Mouse (Mus musculus) myocyte (in vitro differentiated cells): ENCODE measurements at regions not wholly inside any gene's neighbourhood (a gene's known extent, or its start where the extent isn't known, plus 50 kb on each side); places are given as distances from the start of the nearest gene placed in this dataset.
A peak's percentile ranks its signal among the peaks of the same experiment; 100 is the strongest.

ENCODE experiments used
- H3K27me3 ChIP-seq: one replicate; pipeline ENCODE4 v1.6.1; 2011; ENCODE audit not compliant: control insufficient read depth, insufficient read depth, insufficient read length
- H3K36me3 ChIP-seq: one replicate; pipeline ENCODE4 v1.6.1; 2011; ENCODE audit not compliant: control insufficient read depth, insufficient read depth
- H3K4me2 ChIP-seq: one replicate; pipeline ENCODE4 v1.6.1; 2011; ENCODE audit warnings: low read depth, control low read depth
- H3K4me3 ChIP-seq: one replicate; pipeline ENCODE4 v1.5.1; 2011; ENCODE audit warnings: mild to moderate bottlenecking, control low read depth, moderate library complexity
- H3K79me2 ChIP-seq: one replicate; pipeline ENCODE4 v1.6.1; 2011; ENCODE audit not compliant: control insufficient read depth, insufficient read depth
- H3ac ChIP-seq: one replicate; pipeline ENCODE4 v1.6.1; 2011; ENCODE audit not compliant: control insufficient read depth, insufficient read length
- CEBPB ChIP-seq: IDR thresholded peaks from 2 replicates; pipeline ENCODE4 v1.6.1; 2011; ENCODE audit warnings: mild to moderate bottlenecking, moderate library complexity; ENCODE audit not compliant: poor library complexity, insufficient read depth, severe bottlenecking
- E2F4 ChIP-seq: IDR thresholded peaks from one replicate; pipeline ENCODE4 v1.6.1; 2011; ENCODE audit warnings: mild to moderate bottlenecking, control low read depth, moderate library complexity; ENCODE audit not compliant: insufficient read depth
- MAX ChIP-seq: IDR thresholded peaks from one replicate; pipeline ENCODE4 v1.6.1; 2011; ENCODE audit warnings: low read depth, mild to moderate bottlenecking, control low read depth
- MYOD1 ChIP-seq, 3 experiments: IDR thresholded peaks; one replicate each; pipeline ENCODE4 v1.6.1; 2011; ENCODE audit warnings: control low read depth in 2 of 3, low read depth in 2 of 3, mild to moderate bottlenecking in 2 of 3, moderate library complexity in 1 of 3; ENCODE audit not compliant: insufficient read length in 2 of 3, control insufficient read depth in 1 of 3
- MYOG ChIP-seq, 3 experiments: IDR thresholded peaks; one replicate each; pipeline ENCODE4 v1.6.1; 2011; ENCODE audit warnings: control low read depth in 2 of 3, low read depth in 2 of 3, mild to moderate bottlenecking in 2 of 3; ENCODE audit not compliant: insufficient read length in 2 of 3, control insufficient read depth in 1 of 3, insufficient read depth in 1 of 3
- POLR2A ChIP-seq: IDR thresholded peaks from one replicate; pipeline ENCODE4 v1.6.1; 2011; ENCODE audit warnings: low read depth, mild to moderate bottlenecking, control low read depth, moderate library complexity; ENCODE audit not compliant: insufficient read length
- POLR2AphosphoS2 ChIP-seq: IDR thresholded peaks from one replicate; pipeline ENCODE4 v1.6.1; 2011; ENCODE audit warnings: low read depth, control low read depth; ENCODE audit not compliant: insufficient read length
- REST ChIP-seq: IDR thresholded peaks from one replicate; pipeline ENCODE4 v1.6.1; 2011; ENCODE audit warnings: mild to moderate bottlenecking, control low read depth, moderate library complexity; ENCODE audit not compliant: insufficient read depth, insufficient read length
- SRF ChIP-seq: IDR thresholded peaks from one replicate; pipeline ENCODE4 v1.6.1; 2011; ENCODE audit warnings: low read depth; ENCODE audit not compliant: control insufficient read depth, insufficient read length
- TCF12 ChIP-seq: IDR thresholded peaks from one replicate; pipeline ENCODE4 v1.6.1; 2011; ENCODE audit warnings: mild to moderate bottlenecking, control low read depth; ENCODE audit not compliant: poor library complexity, insufficient read depth, severe bottlenecking
- TCF3 ChIP-seq: IDR thresholded peaks from one replicate; pipeline ENCODE4 v1.6.1; 2011; ENCODE audit warnings: low read depth, control low read depth; ENCODE audit not compliant: insufficient read length
- USF1 ChIP-seq: IDR thresholded peaks from one replicate; pipeline ENCODE4 v1.6.1; 2011; ENCODE audit warnings: low read depth, mild to moderate bottlenecking, control low read depth, moderate library complexity

- H3K4me2 ChIP-seq = no peak overlapping the region
- no peaks in the 10 kb centered on the region for H3K79me2 ChIP-seq
- no peak overlapping the region for H3ac ChIP-seq
- no peak for TF ChIP-seq MYOG (IDR thresholded peaks at IDR 0.05; ENCODE audit: control insufficient read depth in 1 of 3, insufficient read depth in 1 of 3, insufficient read length in 2 of 3, low read depth in 2 of 3)
- no peak for TF ChIP-seq CEBPB
- no peak for TF ChIP-seq USF1
- no peak for TF ChIP-seq SRF
- no peak for TF ChIP-seq E2F4
- no peak for TF ChIP-seq TCF12
- no peak for TF ChIP-seq POLR2AphosphoS2
- no peak for TF ChIP-seq MYOD1 (IDR thresholded peaks at IDR 0.05; ENCODE audit: control insufficient read depth in 1 of 3, insufficient read length in 2 of 3, low read depth in 2 of 3)
- TF ChIP-seq TCF3 = no peak
- TF ChIP-seq MAX = no peak
- no peak for TF ChIP-seq POLR2A
- no peak for TF ChIP-seq REST
- H3K36me3 ChIP-seq = no peaks in the 10 kb centered on the region
- no peak overlapping the region for H3K4me3 ChIP-seq
- no peaks in the 10 kb centered on the region for H3K27me3 ChIP-seq
These were observed 141.8 kb downstream of the Maf start for GRCm38 (mm10) chr8:115565768-115566167.

- Histone ChIP-seq H3K79me2 (no peaks in the 10 kb centered on the region), H3K4me3 (no peak overlapping the region)
These were observed 145.2 kb downstream of the Maf start for GRCm38 (mm10) chr8:115562362-115562761.

GRCm38 (mm10) chr8:115560985-115561916, 146.3 kb downstream of the Maf start:
- Histone ChIP-seq H3K4me2 (no peak overlapping the region), H3ac (no peak overlapping the region), H3K36me3 (no peaks in the 10 kb centered on the region), H3K79me2 (no peaks in the 10 kb centered on the region), H3K4me3 (no peak overlapping the region), H3K27me3 (no peaks in the 10 kb centered on the region)
- TF ChIP-seq POLR2AphosphoS2 (no peak), TCF12 (no peak), MYOD1 (IDR thresholded peaks at IDR 0.05; ENCODE audit: control insufficient read depth in 1 of 3, insufficient read length in 2 of 3, low read depth in 2 of 3) (no peak), TCF3 (no peak), MAX (no peak), REST (no peak), MYOG (IDR thresholded peaks at IDR 0.05; ENCODE audit: control insufficient read depth in 1 of 3, insufficient read depth in 1 of 3, insufficient read length in 2 of 3, low read depth in 2 of 3) (no peak), E2F4 (no peak), POLR2A (no peak), USF1 (no peak), SRF (no peak), CEBPB (no peak)

More at GRCm38 (mm10) chr8:115562362-115562761, 145.2 kb downstream of the Maf start:
- no peaks in the 10 kb centered on the region for H3K27me3 ChIP-seq
- TF ChIP-seq POLR2AphosphoS2 (no peak), POLR2A (no peak), REST (no peak), TCF12 (peak; percentile 57), CEBPB (peak; percentile 81; the same call in 1 of the 2 replicates), MYOD1 (IDR thresholded peaks at IDR 0.05; ENCODE audit: control insufficient read depth in 1 of 3, insufficient read length in 2 of 3, low read depth in 2 of 3) (peak; percentile 78 to 99 (median 79)), MYOG (IDR thresholded peaks at IDR 0.05; ENCODE audit: control insufficient read depth in 1 of 3, insufficient read depth in 1 of 3, insufficient read length in 2 of 3, low read depth in 2 of 3) (peak; percentile 59 to 95 (median 89))
- H3ac ChIP-seq = no peak overlapping the region
- no peaks in the 10 kb centered on the region for H3K36me3 ChIP-seq
- peak overlapping the region; percentile 30 for H3K4me2 ChIP-seq

GRCm38 (mm10) chr8:115555452-115555851, 152.1 kb downstream of the Maf start:
- no peaks in the 10 kb centered on the region for H3K36me3 ChIP-seq
- no peaks in the 10 kb centered on the region for H3K79me2 ChIP-seq
- no peaks in the 10 kb centered on the region for H3K27me3 ChIP-seq
- no peak for TF ChIP-seq USF1
- TF ChIP-seq SRF = no peak
- TF ChIP-seq E2F4 = no peak
- TF ChIP-seq POLR2AphosphoS2 = no peak
- TF ChIP-seq TCF3 = no peak
- no peak for TF ChIP-seq MYOD1 (IDR thresholded peaks at IDR 0.05; ENCODE audit: control insufficient read depth in 1 of 3, insufficient read length in 2 of 3, low read depth in 2 of 3)
- TF ChIP-seq REST = no peak
- no peak for TF ChIP-seq CEBPB
- TF ChIP-seq TCF12 = no peak
- no peak for TF ChIP-seq POLR2A
- TF ChIP-seq MYOG (IDR thresholded peaks at IDR 0.05; ENCODE audit: control insufficient read depth in 1 of 3, insufficient read depth in 1 of 3, insufficient read length in 2 of 3, low read depth in 2 of 3) = no peak
- no peak for TF ChIP-seq MAX
- H3ac ChIP-seq = no peak overlapping the region
- no peak overlapping the region for H3K4me3 ChIP-seq
- no peak overlapping the region for H3K4me2 ChIP-seq
